Mouse (Mus musculus): ENCODE measurements around the gene Dbp.
"Not testable (repeated sequence)": the region's sequence is repeated elsewhere in the genome, so short reads cannot be mapped to it uniquely, and the experiment has no call there.

Gene Dbp

GRCm38 (mm10) chr7:45704730-45705442 is at the start of gene Dbp:
Gene Dbp, plus strand, starts transcription at chr7:45705088.
- DNase-seq, result peak; percentile 100

- DNase-seq, result no peak
Observed at GRCm38 (mm10) chr7:45660746-45661478, 44.0 kb upstream of the Dbp start.

GRCm38 (mm10) chr7:45661702-45662101 is 43.2 kb upstream of the Dbp start:
- not testable (repeated sequence) for DNase-seq

GRCm38 (mm10) chr7:45665303-45666138 is 39.4 kb upstream of the Dbp start:
- no peak for DNase-seq

GRCm38 (mm10) chr7:45666161-45666560 is 38.7 kb upstream of the Dbp start, which contains the start of gene Fut2:
Gene Fut2, minus strand, starts transcription at chr7:45666394.
- no peak for DNase-seq

GRCm38 (mm10) chr7:45667761-45668160 is 37.1 kb upstream of the Dbp start:
- peak; percentile 69 for DNase-seq

- DNase-seq, result no peak
Observed at GRCm38 (mm10) chr7:45668921-45669320, 36.0 kb upstream of the Dbp start.

- no peak for DNase-seq
Observed at GRCm38 (mm10) chr7:45677627-45678295, 27.1 kb upstream of the Dbp start.

- no peak for DNase-seq
Observed at GRCm38 (mm10) chr7:45678513-45678912, 26.4 kb upstream of the Dbp start.

- no peak for DNase-seq
Observed at GRCm38 (mm10) chr7:45679966-45680621, 24.8 kb upstream of the Dbp start.

GRCm38 (mm10) chr7:45681046-45681736 is 23.7 kb upstream of the Dbp start:
- DNase-seq, result no peak

GRCm38 (mm10) chr7:45682144-45683126 is 22.5 kb upstream of the Dbp start:
- DNase-seq, result peak; percentile 88

GRCm38 (mm10) chr7:45683396-45684050 is 21.4 kb upstream of the Dbp start, which contains the start of gene Ntn5:
Gene Ntn5, plus strand, starts transcription at chr7:45684022.
- no peak for DNase-seq

GRCm38 (mm10) chr7:45685811-45686210 is 19.1 kb upstream of the Dbp start:
- DNase-seq, result no peak

GRCm38 (mm10) chr7:45686841-45687240 is 18.0 kb upstream of the Dbp start:
- no peak for DNase-seq

- DNase-seq, result no peak
Observed at GRCm38 (mm10) chr7:45689099-45689498, 15.8 kb upstream of the Dbp start.

GRCm38 (mm10) chr7:45689800-45690199 is 15.1 kb upstream of the Dbp start:
- DNase-seq, result no peak

GRCm38 (mm10) chr7:45692364-45692763 is 12.5 kb upstream of the Dbp start:
- no peak for DNase-seq

GRCm38 (mm10) chr7:45693921-45694591 is 10.8 kb upstream of the Dbp start, which contains the start of gene Sec1:
Gene Sec1, minus strand, starts transcription at chr7:45694402.
- no peak for DNase-seq

Measured in layer of hippocampus, adult 9-11 months (tissue).